Comparison of ENCODE assay signal across 8 mouse cellular contexts in the genomic region with DNA sequence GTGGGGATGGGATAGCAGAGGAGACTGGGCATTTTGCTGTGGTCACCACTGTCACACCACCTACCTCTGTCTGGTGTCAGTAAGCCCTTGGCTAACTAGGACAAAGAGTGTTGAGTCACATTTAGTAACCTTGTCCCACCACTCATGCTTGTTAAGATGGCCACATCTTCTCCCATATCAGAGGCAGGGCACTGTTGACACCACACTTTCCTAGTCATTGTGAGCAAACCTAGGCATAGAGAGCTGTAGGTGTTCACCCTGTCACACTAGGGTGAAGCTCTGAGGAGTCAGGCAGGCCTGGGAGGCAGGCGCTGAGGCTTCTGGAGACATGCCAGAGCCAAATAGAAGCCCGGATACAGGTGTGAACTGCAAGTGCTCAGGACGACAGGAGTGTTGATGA. TPM values are rescaled to one million over a fixed set of nuclear protein-coding genes. Genes with fewer than 3 reads are reported as not detected.
A peak's percentile ranks its signal among the peaks of the same experiment; 100 is the strongest.
DNase-seq lines count a peak whose midpoint lies in the region; ATAC-seq and TF ChIP-seq lines count a peak whose summit lies in the region.

A gene (plus strand): TSS at position 301 of the 400 bp plus-strand sequence.

- peak within 1 kb of the TSS; percentile 64 for H3K4me3 ChIP-seq in forebrain, embryonic 11.5 days (ENCODE audit: low read depth, low read length)
- peak within 1 kb of the TSS; percentile 62 for H3K4me3 ChIP-seq in midbrain, postnatal 0 days (ENCODE audit: low read depth, low read length)

- H3K4me2 ChIP-seq in forebrain, embryonic 11.5 days (ENCODE audit: low read depth, low read length, severe bottlenecking), result peak within 1 kb of the TSS; percentile 91
- peak within 1 kb of the TSS; percentile 58 for H3K4me2 ChIP-seq in midbrain, postnatal 0 days (ENCODE audit: low read depth, low read length, poor library complexity, severe bottlenecking)

- no peak within 1 kb of the TSS for H3K27ac ChIP-seq in forebrain, embryonic 11.5 days (ENCODE audit: low read depth, low read length)
- peak within 1 kb of the TSS; percentile 73 for H3K27ac ChIP-seq in midbrain, postnatal 0 days (ENCODE audit: low read depth, low read length)

- H3K9me3 ChIP-seq in forebrain, embryonic 11.5 days (ENCODE audit: control insufficient read depth, low read length), result no peaks in the 10 kb centered on the region
- no peaks in the 10 kb centered on the region for H3K9me3 ChIP-seq in midbrain, postnatal 0 days (ENCODE audit: low read length)

- peaks cover 3% of the 10 kb centered on the region; the same call in 1 of the 2 replicates for H3K27me3 ChIP-seq in forebrain, embryonic 11.5 days (ENCODE audit: control insufficient read depth, insufficient read depth, low read length)
- no peaks in the 10 kb centered on the region for H3K27me3 ChIP-seq in midbrain, postnatal 0 days (ENCODE audit: insufficient read depth, low read length)

- H3K36me3 ChIP-seq in forebrain, embryonic 11.5 days (ENCODE audit: control insufficient read depth, insufficient read depth, low read length), result no peaks in the 10 kb centered on the region
- H3K36me3 ChIP-seq in midbrain, postnatal 0 days (ENCODE audit: insufficient read depth, low read length), result no peaks in the 10 kb centered on the region

- ATAC-seq in forebrain, embryonic 11.5 days (replicated peaks; ENCODE audit: low FRiP score), result no peak
- ATAC-seq in midbrain, postnatal 0 days (ENCODE audit: low FRiP score), result no peak
- ATAC-seq in inflammation-experienced regulatory T-cells, adult 6 months, result no peak

- no peak for TF ChIP-seq CTCF in midbrain, postnatal 0 days (IDR thresholded peaks at IDR 0.05)

- peak within 1 kb of the TSS; percentile 68 for H3K9ac ChIP-seq in forebrain, embryonic 11.5 days (ENCODE audit: low read length)
- peak within 1 kb of the TSS; percentile 73 for H3K9ac ChIP-seq in midbrain, postnatal 0 days (replicated peaks; ENCODE audit: low read length, poor library complexity, severe bottlenecking)

- 89% methylated on average over 3 of the region's 3 CpGs for WGBS in forebrain, embryonic 11.5 days
- 86% methylated on average over 3 of the region's 3 CpGs for WGBS in midbrain, postnatal 0 days

- DNase-seq in layer of hippocampus, adult 8-10 months (ENCODE audit: low spot score in 2 of 2), result no peak
- DNase-seq in layer of hippocampus, adult 9-11 months, result no peak
- DNase-seq in forebrain, embryonic 11.5 days (ENCODE audit: low spot score), result no peak
- DNase-seq in layer of hippocampus, postnatal 25 days (ENCODE audit: extremely low spot score in 1 of 2, low spot score in 1 of 2), result no peak
- no peak for DNase-seq in midbrain, postnatal 0 days (ENCODE audit: low spot score)
- no peak for DNase-seq in cerebellum, adult 8-10 months
- DNase-seq in thymus, postnatal 36 days, result no peak

- 0 out of 2 replicates have a peak, but pooled peaks cover 2% of the 10 kb centered on the region for H3K4me1 ChIP-seq in forebrain, embryonic 11.5 days (replicated peaks; ENCODE audit: control insufficient read depth, insufficient read depth, low read length)
- peaks cover 2% of the 10 kb centered on the region; the same call in 1 of the 2 replicates for H3K4me1 ChIP-seq in midbrain, postnatal 0 days (ENCODE audit: insufficient read depth, low read length)

RNA-seq across cellular contexts. Expression of the gene that starts here (rescaled TPM):
- 10 to 100 TPM; 41.8 to 43.4 (median 43.2) TPM for total RNA-seq in layer of hippocampus, adult 8-10 months (2022)
- polyA plus RNA-seq in forebrain, embryonic 11.5 days (2014; fragmentation: Nextera tagmentation; extraction: Ambion mirVana), result 13.8 and 15.4 TPM in 2 replicates
- total RNA-seq in layer of hippocampus, postnatal 25 days (2021), result 10 to 100 TPM; 58.4 to 65.9 TPM
- 58.6 and 70.4 TPM in 2 replicates for total RNA-seq in midbrain, postnatal 0 days (2014; rRNA removed)
- polyA plus RNA-seq in midbrain, postnatal 0 days (2015; fragmentation: Nextera tagmentation; extraction: Ambion mirVana), result 102 and 108 TPM in 2 replicates
- polyA plus RNA-seq in inflammation-experienced regulatory T-cells, adult 6 months (2017; shearing (Covaris generic)), result 1 to 10 TPM; 2.4 to 5.6 (median 4.0) TPM
